Mouse (Mus musculus): ENCODE data around the gene Soga1.

DNA sequence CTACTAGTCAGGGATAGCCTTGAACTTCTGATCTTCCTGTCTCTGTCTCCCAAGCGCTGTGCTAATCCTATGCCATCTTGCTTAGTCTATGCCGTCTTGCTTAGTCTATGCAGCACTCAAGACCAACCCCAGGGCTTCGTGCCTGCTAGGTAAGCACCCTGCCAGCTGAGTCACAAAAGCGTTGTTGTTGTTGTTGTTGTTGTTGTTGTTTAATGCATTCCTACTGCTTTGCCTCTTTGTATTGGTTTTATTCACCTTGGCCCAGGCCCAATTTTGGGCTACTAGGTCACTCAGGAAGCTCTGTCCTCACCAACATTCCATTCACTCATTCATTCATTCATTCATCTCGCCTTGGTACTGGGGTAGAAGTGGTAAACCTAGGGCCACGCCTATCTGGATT, 23.3 kb downstream of the Soga1 start:
- TF ChIP-seq ZNF384 (IDR thresholded peaks at IDR 0.05; ENCODE audit: low read depth, low read length): no peak
- TF ChIP-seq CHD2 (IDR thresholded peaks at IDR 0.05; ENCODE audit: low read depth, low read length): no peak

Data from ES-E14 (cell line).